Mouse (Mus musculus) thymus, adult 2 months (tissue): ENCODE results near the gene Rpl22. TPM values are rescaled to one million over a fixed set of nuclear protein-coding genes. Genes with fewer than 3 reads are reported as not detected.

Experiments
- DNase-seq: peaks from one replicate; pipeline ENCODE4 v3.0.0; 2021
- H3K27ac ChIP-seq: fragments of 200-500 bp; 2 replicates; pipeline ENCODE4 v1.5.1; 2012; ENCODE audit warnings: low read length, control low read depth; ENCODE audit not compliant: control insufficient read depth, insufficient read depth
- H3K27me3 ChIP-seq: fragments of 200-500 bp; 2 replicates; pipeline ENCODE4 v1.6.1; 2012; ENCODE audit warnings: mild to moderate bottlenecking, low read length, moderate library complexity, mixed read lengths; ENCODE audit not compliant: control insufficient read depth, insufficient read depth
- H3K36me3 ChIP-seq: fragments of 200-500 bp; 2 replicates; pipeline ENCODE4 v1.6.1; 2012; ENCODE audit warnings: mild to moderate bottlenecking, low read length, moderate library complexity; ENCODE audit not compliant: control insufficient read depth, insufficient read depth
- H3K4me1 ChIP-seq: fragments of 200-500 bp; replicated peaks from 2 replicates; pipeline ENCODE4 v1.6.1; 2012; ENCODE audit warnings: low read length; ENCODE audit not compliant: control insufficient read depth, insufficient read depth
- H3K4me3 ChIP-seq: fragments of 200-500 bp; 2 replicates; pipeline ENCODE4 v1.5.1; 2012; ENCODE audit warnings: mild to moderate bottlenecking, low read length, control low read depth, moderate library complexity; ENCODE audit not compliant: control insufficient read depth, insufficient read depth
- CTCF ChIP-seq: fragments of 200-500 bp; IDR thresholded peaks from 2 replicates; pipeline ENCODE4 v1.5.1; 2012; ENCODE audit warnings: mild to moderate bottlenecking, control low read depth, low read length, moderate library complexity, borderline replicate concordance; ENCODE audit not compliant: control insufficient read depth, poor library complexity, insufficient read depth; ENCODE audit errors: extremely low read depth
- POLR2A ChIP-seq: fragments of 200-500 bp; IDR thresholded peaks from 2 replicates; pipeline ENCODE4 v1.6.1; 2012; ENCODE audit warnings: mild to moderate bottlenecking, low read length, control low read depth, moderate library complexity; ENCODE audit not compliant: control insufficient read depth, poor library complexity, insufficient read depth; ENCODE audit errors: extremely low read depth
- WGBS: fragments of 180-500 bp; shearing (Covaris S2); methylation state at CpG from one replicate; pipeline ENCODE4 v1.1.7; 2018; 5-methylcytosine and 5-hydroxymethylcytosine counted together
- polyA plus RNA-seq: library from polyadenylated mRNA; depleted of rRNA; stranded (reverse); fragments of >200 nt; gene quantifications from 2 replicates; pipeline ENCODE4 v1.2.3, GENCODE M21; 2012

Rpl22 gene
- polyA plus RNA-seq, 1 experiment, result 60.3 TPM

DNA sequence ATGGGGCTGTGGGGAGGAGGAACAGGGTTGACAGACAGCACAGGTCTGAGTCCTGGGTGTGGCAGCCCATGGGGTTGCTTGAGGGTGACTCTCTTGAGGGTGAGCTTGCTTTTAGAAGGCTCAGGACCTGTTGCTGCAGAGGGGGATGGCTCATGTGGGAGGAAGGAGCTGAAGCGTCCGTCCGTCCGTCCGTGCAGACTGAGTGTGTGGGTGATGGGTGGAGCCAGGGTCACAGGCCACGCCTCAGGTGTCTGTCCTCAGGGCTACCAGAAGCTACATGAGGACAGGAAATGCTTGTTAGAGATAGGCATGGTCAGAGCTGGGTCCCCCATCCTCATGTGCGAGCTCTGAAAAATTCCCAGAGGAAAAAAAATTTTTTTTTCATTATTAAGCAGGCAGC lies 19.1 kb downstream of the Rpl22 start:
- DNase-seq, result no peak
- TF ChIP-seq POLR2A (no peak), CTCF (no peak)
- Histone ChIP-seq H3K4me3 (no peak overlapping the region), H3K4me1 (no peaks in the 10 kb centered on the region), H3K36me3 (no peaks in the 10 kb centered on the region), H3K27me3 (peaks cover 6% of the 10 kb centered on the region), H3K27ac (no peak overlapping the region)
- WGBS, result 48% methylated on average over 7 of the region's 7 CpGs

DNA sequence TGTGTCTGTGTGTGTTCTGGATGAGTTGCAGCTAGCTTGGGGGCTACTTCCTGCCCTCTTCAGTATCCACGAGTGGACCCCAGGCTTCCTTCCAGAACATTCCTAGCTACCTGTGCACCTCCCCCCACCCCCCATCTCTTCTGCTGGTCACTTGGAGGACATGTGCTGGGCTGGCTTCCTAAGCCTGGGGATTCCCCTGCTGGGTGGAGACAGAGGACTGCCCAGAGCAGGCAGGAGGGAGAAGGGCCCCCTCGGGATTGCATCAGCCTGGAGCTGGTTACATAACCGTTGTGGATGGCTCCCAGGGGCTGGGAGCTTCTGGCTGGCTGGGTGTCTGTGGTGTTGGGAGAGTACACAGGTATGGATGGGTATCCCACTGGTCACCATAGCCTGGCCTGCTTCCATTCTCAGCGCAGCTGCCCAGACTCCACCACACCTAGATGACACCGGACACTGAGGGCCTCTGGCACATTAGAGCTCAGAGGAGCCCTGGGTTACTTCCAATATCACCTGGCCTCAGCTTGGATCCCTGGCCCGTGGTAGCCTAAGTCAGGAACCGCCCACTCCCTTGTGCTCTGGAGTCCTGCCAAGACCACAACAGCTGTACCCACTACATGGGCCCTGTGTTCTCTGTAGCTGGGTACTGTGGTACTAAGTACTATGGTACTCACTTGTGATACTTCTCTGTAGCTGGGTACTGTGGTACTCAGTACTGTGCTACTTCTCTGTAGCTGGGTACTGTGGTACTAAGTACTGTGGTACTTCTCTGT lies 19.8 kb downstream of the Rpl22 start:
- Histone ChIP-seq H3K4me1 (no peaks in the 10 kb centered on the region), H3K27me3 (peaks cover 4% of the 10 kb centered on the region), H3K4me3 (no peak overlapping the region), H3K27ac (no peak overlapping the region), H3K36me3 (no peaks in the 10 kb centered on the region)
- DNase-seq, result no peak
- TF ChIP-seq POLR2A (no peak), CTCF (no peak)
- WGBS, result 38% methylated on average over 7 of the region's 7 CpGs

- WGBS, result 3% methylated on average over 17 of the region's 17 CpGs
- no peak for DNase-seq
- no peaks in the 10 kb centered on the region for H3K4me1 ChIP-seq
- H3K27me3 ChIP-seq, result peaks cover 4% of the 10 kb centered on the region; the same call in 1 of the 2 replicates
- H3K27ac ChIP-seq, result no peak overlapping the region
- no peak overlapping the region for H3K4me3 ChIP-seq
- TF ChIP-seq POLR2A, result no peak
- TF ChIP-seq CTCF, result no peak
- no peaks in the 10 kb centered on the region for H3K36me3 ChIP-seq
These were observed 24.4 kb downstream of the Rpl22 start for GRCm38 (mm10) chr4:152349837-152350381.

DNA sequence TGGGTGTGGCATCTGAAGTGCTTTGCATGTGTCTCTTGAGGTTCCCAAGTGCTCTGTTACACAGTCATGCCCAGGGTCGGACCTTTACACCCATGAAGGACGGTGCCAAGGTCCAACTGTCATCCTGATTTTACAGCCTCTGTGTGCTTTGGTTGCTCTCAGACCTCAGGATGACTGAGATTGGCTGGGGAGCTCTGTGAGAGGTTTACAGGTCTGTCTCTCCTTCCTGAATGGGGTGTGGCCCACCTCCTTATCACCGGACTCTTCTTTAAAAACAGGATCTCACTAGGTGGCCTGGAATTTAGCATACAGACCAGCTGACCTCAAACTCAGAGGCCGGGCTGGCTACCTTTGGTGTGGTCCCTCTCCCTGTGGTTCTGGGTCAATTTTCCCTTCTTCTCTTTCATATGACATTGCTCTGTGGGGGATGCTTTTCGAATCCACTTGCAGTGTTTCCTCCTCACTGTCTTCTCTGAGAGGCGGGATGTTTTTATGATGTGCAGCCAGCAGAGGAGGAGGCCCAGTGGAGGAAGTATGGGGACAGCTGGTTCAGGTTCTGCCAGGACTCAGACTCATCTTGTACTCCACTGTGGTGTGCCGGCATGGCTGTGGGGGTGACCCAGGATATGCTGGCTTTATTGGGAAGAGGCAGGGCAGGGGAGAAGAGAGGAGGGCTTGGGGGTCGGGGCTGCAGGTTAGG lies 25.3 kb downstream of the Rpl22 start:
- no peaks in the 10 kb centered on the region for H3K36me3 ChIP-seq
- TF ChIP-seq CTCF (no peak), POLR2A (no peak)
- no peaks in the 10 kb centered on the region for H3K4me1 ChIP-seq
- no peak overlapping the region for H3K27ac ChIP-seq
- H3K4me3 ChIP-seq, result no peak overlapping the region
- no peak for DNase-seq
- 34% methylated on average over 8 of the region's 8 CpGs for WGBS
- H3K27me3 ChIP-seq, result peaks cover 4% of the 10 kb centered on the region; the same call in 1 of the 2 replicates

- WGBS, result 25% methylated on average over 14 of the region's 14 CpGs
- no peak for DNase-seq
- H3K27ac ChIP-seq, result no peak overlapping the region
These were observed 26.1 kb downstream of the Rpl22 start for GRCm38 (mm10) chr4:152351422-152352305.

More at GRCm38 (mm10) chr4:152351422-152352305, 26.1 kb downstream of the Rpl22 start:
- TF ChIP-seq CTCF (no peak), POLR2A (no peak)
- Histone ChIP-seq H3K27me3 (peaks cover 4% of the 10 kb centered on the region; the same call in 1 of the 2 replicates), H3K36me3 (no peaks in the 10 kb centered on the region), H3K4me1 (no peaks in the 10 kb centered on the region), H3K4me3 (no peak overlapping the region)
